In the genomic region with DNA sequence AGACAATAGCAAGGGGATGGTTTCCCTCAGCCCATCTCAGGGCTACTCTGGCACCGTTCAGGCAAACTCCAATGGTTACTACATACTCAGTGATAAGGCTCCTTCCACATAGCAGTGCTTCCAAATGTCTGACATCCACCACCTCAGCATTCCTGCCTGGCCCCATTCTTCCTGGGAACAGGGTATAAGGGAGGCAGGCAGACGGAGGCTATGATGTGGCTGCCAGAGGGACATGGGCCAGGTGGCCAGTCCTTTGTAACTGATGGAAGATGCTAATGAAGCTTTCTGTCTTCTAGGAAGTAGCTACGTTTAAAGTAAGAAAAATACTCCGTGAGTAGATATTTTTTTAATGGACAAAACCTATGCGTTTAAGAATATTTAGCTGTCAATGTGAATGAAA, we compare ENCODE assay signal across 21 mouse cellular contexts. TPM values are rescaled to one million over a fixed set of nuclear protein-coding genes. Genes with fewer than 3 reads are reported as not detected.
DNase-seq lines count a peak whose midpoint lies in the region; ATAC-seq and TF ChIP-seq lines count a peak whose summit lies in the region.
"Had no signal": no experiment of that assay in that cellular context is flagged by ENCODE, and none has a peak within 500 bp of the region (broad histone marks: within the 10 kb centered on the region; RNA-seq: fewer than 3 reads in every experiment).

No protein-coding gene starts in this region.

- H3K9me3 ChIP-seq in forebrain, embryonic 13.5 days (replicated peaks), result no peaks in the 10 kb centered on the region
- no peaks in the 10 kb centered on the region for H3K9me3 ChIP-seq in forebrain, embryonic 10.5 days
- H3K9me3 ChIP-seq: embryonic facial prominence, embryonic 13.5 days; heart, embryonic 10.5 days; hindbrain, embryonic 12.5 days; limb, embryonic 15.5 days; liver, embryonic 15.5 days; neural tube, embryonic 12.5 days had no signal

- no peak overlapping the region for H3K4me3 ChIP-seq in forebrain, embryonic 13.5 days
- no peak overlapping the region for H3K4me3 ChIP-seq in forebrain, embryonic 10.5 days
- no peak overlapping the region for H3K4me3 ChIP-seq in cerebellum, adult 2 months (replicated peaks; ENCODE audit: insufficient read depth, low read depth, low read length)
- H3K4me3 ChIP-seq: embryonic facial prominence, embryonic 13.5 days; heart, embryonic 10.5 days; hindbrain, embryonic 12.5 days; limb, embryonic 15.5 days; liver, embryonic 15.5 days; neural tube, embryonic 12.5 days had no signal

- 64% methylated on average over 5 of the region's 5 CpGs for WGBS in forebrain, embryonic 13.5 days
- 81% methylated on average over 5 of the region's 5 CpGs for WGBS in forebrain, embryonic 10.5 days
- 17% methylated on average over 5 of the region's 5 CpGs for WGBS in cerebellum, adult 2 months

- no peaks in the 10 kb centered on the region for H3K36me3 ChIP-seq in forebrain, embryonic 13.5 days (ENCODE audit: poor library complexity, severe bottlenecking)
- no peaks in the 10 kb centered on the region for H3K36me3 ChIP-seq in forebrain, embryonic 10.5 days (replicated peaks)
- H3K36me3 ChIP-seq: embryonic facial prominence, embryonic 13.5 days; heart, embryonic 10.5 days; hindbrain, embryonic 12.5 days; limb, embryonic 15.5 days; liver, embryonic 15.5 days; neural tube, embryonic 12.5 days had no signal

- H3K27ac ChIP-seq in forebrain, embryonic 13.5 days, result peak overlapping the region; percentile 65; the same call in 1 of the 2 replicates
- no peak overlapping the region for H3K27ac ChIP-seq in forebrain, embryonic 10.5 days
- H3K27ac ChIP-seq in cerebellum, adult 2 months (ENCODE audit: insufficient read depth, low read length), result no peak overlapping the region
- H3K27ac ChIP-seq: embryonic facial prominence, embryonic 13.5 days; heart, embryonic 10.5 days; hindbrain, embryonic 12.5 days; limb, embryonic 15.5 days; liver, embryonic 15.5 days; neural tube, embryonic 12.5 days; stomach, postnatal 0 days had no signal

- no peak for TF ChIP-seq POLR2A in cerebellum, adult 2 months (IDR thresholded peaks at IDR 0.05; ENCODE audit: borderline replicate concordance, insufficient read depth, low read length)

- no peak overlapping the region for H3K4me2 ChIP-seq in forebrain, embryonic 13.5 days
- H3K4me2 ChIP-seq: embryonic facial prominence, embryonic 13.5 days; hindbrain, embryonic 12.5 days; limb, embryonic 15.5 days; liver, embryonic 15.5 days; neural tube, embryonic 12.5 days had no signal

- H3K27me3 ChIP-seq in forebrain, embryonic 13.5 days, result peaks cover 17% of the 10 kb centered on the region
- H3K27me3 ChIP-seq in forebrain, embryonic 10.5 days (ENCODE audit: poor library complexity, severe bottlenecking), result peaks cover 37% of the 10 kb centered on the region
- no peaks in the 10 kb centered on the region for H3K27me3 ChIP-seq in cerebellum, adult 2 months (ENCODE audit: control insufficient read depth, insufficient read depth, low read length)

- peaks cover 44% of the 10 kb centered on the region for H3K4me1 ChIP-seq in forebrain, embryonic 13.5 days
- peaks cover 56% of the 10 kb centered on the region for H3K4me1 ChIP-seq in forebrain, embryonic 10.5 days
- peaks cover 8% of the 10 kb centered on the region for H3K4me1 ChIP-seq in cerebellum, adult 2 months (ENCODE audit: control insufficient read depth, insufficient read depth, low read length)
- H3K4me1 ChIP-seq: liver, embryonic 15.5 days had no signal

- TF ChIP-seq CTCF in cerebellum, adult 2 months (IDR thresholded peaks at IDR 0.05; ENCODE audit: borderline replicate concordance, insufficient read depth, low read depth, low read length), result no peak

- intact Hi-C loops in left cerebral cortex, postnatal 4 days (cut with DNase I), result loop anchor here (2.0 to 10.0 kb wide), 3 partner anchors 33 to 117 kb away; no protein-coding TSS in a partner anchor
- intact Hi-C loops in left cerebral cortex, postnatal 14 days (cut with DNase I), result no loop called here

- DNase-seq in forebrain, embryonic 10.5 days (ENCODE audit: extremely low spot score, low spot score), result no peak
- DNase-seq in left cerebral cortex, postnatal 4 days, result peak; percentile 73
- DNase-seq in left cerebral cortex, postnatal 14 days (ENCODE audit: low spot score in 2 of 2), result no peak
- peak; percentile 74 to 82 for DNase-seq in cerebellum, adult 2 months
- DNase-seq in cerebellum, postnatal 36 days, result peak; percentile 70 to 75
- no peak for DNase-seq in left cerebral cortex, adult 18-20 months (ENCODE audit: low spot score in 2 of 2)
- DNase-seq: adrenal gland, postnatal 10 days; heart, postnatal 14 days; kidney, adult 8-10 months; kidney, postnatal 14 days; right cerebral cortex, adult 18-20 months had no signal

- peak; percentile 36; the same call in 1 of the 2 replicates for ATAC-seq in forebrain, embryonic 13.5 days
- no peak for ATAC-seq in monocyte, adult 5-6 weeks (replicated peaks; ENCODE audit: insufficient number of reproducible peaks, low FRiP score, low TSS enrichment, poor library complexity, severe bottlenecking)
- ATAC-seq: Patski had no signal

- H3K9ac ChIP-seq in forebrain, embryonic 13.5 days, result no peak overlapping the region
- H3K9ac ChIP-seq: embryonic facial prominence, embryonic 13.5 days; hindbrain, embryonic 12.5 days; limb, embryonic 15.5 days; liver, embryonic 15.5 days; neural tube, embryonic 12.5 days had no signal

RNA-seq across cellular contexts. Expression of a gene that starts 3.7 kb away (rescaled TPM):
- 5.8 and 6.3 TPM in 2 replicates for polyA plus RNA-seq in forebrain, embryonic 13.5 days (2015; fragmentation: Nextera tagmentation; extraction: Ambion mirVana)
- polyA plus RNA-seq in forebrain, embryonic 10.5 days (2016; fragmentation: Nextera tagmentation; extraction: Ambion mirVana), result 0.46 and 0.57 TPM in 2 replicates
- total RNA-seq in left cerebral cortex, postnatal 4 days (2021), result 100 to 1,000 TPM; 121 to 122 TPM
- 100 to 1,000 TPM; 151 to 157 TPM for total RNA-seq in left cerebral cortex, postnatal 14 days (2021)
- 51.9 and 62.0 TPM in 2 replicates for polyA plus RNA-seq in cerebellum, adult 2 months (2012; rRNA removed)
- total RNA-seq in left cerebral cortex, adult 18-20 months (2021), result 100 to 1,000 TPM; 141 to 149 TPM
- total RNA-seq in monocyte, adult 5-6 weeks (2017), result 1.8 to 5.8 TPM (median 2.5 TPM) in 3 replicates
- polyA plus RNA-seq: Patski had no signal

Comparison
In these comparisons a context has a peak if more than half of its experiments do, and no peak if none do; other contexts are left out.
1. DNase-seq: peak in left cerebral cortex, postnatal 4 days (single experiment), cerebellum, adult 2 months (2 of 2) and cerebellum, postnatal 36 days (2 of 2); none in forebrain, embryonic 10.5 days (single experiment), left cerebral cortex, postnatal 14 days (0 of 2) and left cerebral cortex, adult 18-20 months (0 of 2).
2. RNA of a gene that starts 3.7 kb away (total RNA-seq): 151 to 157 TPM in left cerebral cortex, postnatal 14 days, 141 to 149 TPM in left cerebral cortex, adult 18-20 months and 121 to 122 TPM in left cerebral cortex, postnatal 4 days; 1.8 to 5.8 TPM in monocyte, adult 5-6 weeks; every median in the first group is over 10 times any median in the second.